Mouse (Mus musculus): ENCODE measurements around the gene Scnn1a. TPM values are rescaled to one million over a fixed set of nuclear protein-coding genes. Genes with fewer than 3 reads are reported as not detected.
A peak's percentile ranks its signal among the peaks of the same experiment; 100 is the strongest.

Gene Scnn1a
- total RNA-seq, 2 experiments from 2014 or later, result 0.10 to 0.14 TPM

- no peak overlapping the region for H3K27ac ChIP-seq
- no peak overlapping the region for H3K4me3 ChIP-seq
- intact Hi-C loops (cut with DNase I), result loop anchor here (2.0 kb wide), 1 partner anchor 31 kb away; no protein-coding TSS in a partner anchor
- TF ChIP-seq CTCF (IDR thresholded peaks at IDR 0.05), result peak; percentile 3; the same call in 1 of the 2 replicates
- DNase-seq, result peak; percentile 59
Observed at GRCm38 (mm10) chr6:125361467-125362291, 41.2 kb downstream of the Scnn1a start.

GRCm38 (mm10) chr6:125363021-125363420, 42.6 kb downstream of the Scnn1a start:
- Histone ChIP-seq H3K4me3 (no peak overlapping the region), H3K27ac (no peak overlapping the region)
- no peak for TF ChIP-seq CTCF (IDR thresholded peaks at IDR 0.05)
- intact Hi-C loops (cut with DNase I), result loop anchor here (2.0 kb wide), 1 partner anchor 32 kb away; no protein-coding TSS in a partner anchor
- DNase-seq, result no peak

- DNase-seq, result no peak
- no peak overlapping the region for H3K4me3 ChIP-seq
- TF ChIP-seq CTCF (IDR thresholded peaks at IDR 0.05), result peak; percentile 20; the same call in 1 of the 2 replicates
- H3K27ac ChIP-seq, result no peak overlapping the region
- intact Hi-C loops (cut with DNase I), result loop anchor here (2.0 kb wide), 2 partner anchors 33 to 89 kb away; no protein-coding TSS in a partner anchor
Observed at GRCm38 (mm10) chr6:125363451-125364242, 43.2 kb downstream of the Scnn1a start.

- Histone ChIP-seq H3K27ac (no peak overlapping the region), H3K4me3 (no peak overlapping the region)
- TF ChIP-seq CTCF (IDR thresholded peaks at IDR 0.05), result peak; percentile 57
- intact Hi-C loops (cut with DNase I), result loop anchor here (2.0 kb wide), 1 partner anchor 90 kb away; no protein-coding TSS in a partner anchor
- no peak for DNase-seq
Observed at GRCm38 (mm10) chr6:125364448-125364847, 44.0 kb downstream of the Scnn1a start.

- Histone ChIP-seq H3K27ac (no peak overlapping the region), H3K4me3 (no peak overlapping the region)
- intact Hi-C loops (cut with DNase I), result loop anchor here (2.0 kb wide), 1 partner anchor 91 kb away; no protein-coding TSS in a partner anchor
- no peak for TF ChIP-seq CTCF (IDR thresholded peaks at IDR 0.05)
- DNase-seq, result no peak
Observed at GRCm38 (mm10) chr6:125365522-125365921, 45.1 kb downstream of the Scnn1a start.

- H3K4me3 ChIP-seq, result no peak overlapping the region
- H3K27ac ChIP-seq, result no peak overlapping the region
- no peak for DNase-seq
- intact Hi-C loops (cut with DNase I), result no loop called here
- TF ChIP-seq CTCF (IDR thresholded peaks at IDR 0.05), result peak; percentile 55
Observed at GRCm38 (mm10) chr6:125366133-125366532, 45.7 kb downstream of the Scnn1a start.

GRCm38 (mm10) chr6:125367758-125368371, 47.4 kb downstream of the Scnn1a start:
- intact Hi-C loops (cut with DNase I), result no loop called here
- DNase-seq, result no peak

GRCm38 (mm10) chr6:125377042-125377441, 56.6 kb downstream of the Scnn1a start:
- no peak overlapping the region for H3K27ac ChIP-seq
- no peak for TF ChIP-seq CTCF (IDR thresholded peaks at IDR 0.05)
- no peak overlapping the region for H3K4me3 ChIP-seq
- no peak for DNase-seq
- intact Hi-C loops (cut with DNase I), result no loop called here

More at GRCm38 (mm10) chr6:125367758-125368371, 47.4 kb downstream of the Scnn1a start:
- no peak overlapping the region for H3K4me3 ChIP-seq
- no peak for TF ChIP-seq CTCF (IDR thresholded peaks at IDR 0.05)
- no peak overlapping the region for H3K27ac ChIP-seq

GRCm38 (mm10) chr6:125377582-125378451, 57.4 kb downstream of the Scnn1a start:
- Histone ChIP-seq H3K4me3 (no peak overlapping the region), H3K27ac (no peak overlapping the region)
- TF ChIP-seq CTCF (IDR thresholded peaks at IDR 0.05), result no peak
- intact Hi-C loops (cut with DNase I), result no loop called here
- DNase-seq, result peak; percentile 72

GRCm38 (mm10) chr6:125378621-125379020, 58.2 kb downstream of the Scnn1a start:
- intact Hi-C loops (cut with DNase I), result no loop called here
- TF ChIP-seq CTCF (IDR thresholded peaks at IDR 0.05), result no peak
- DNase-seq, result no peak
- no peak overlapping the region for H3K27ac ChIP-seq
- H3K4me3 ChIP-seq, result no peak overlapping the region

GRCm38 (mm10) chr6:125379781-125380180, 59.3 kb downstream of the Scnn1a start:
- DNase-seq, result no peak
- no peak for TF ChIP-seq CTCF (IDR thresholded peaks at IDR 0.05)
- Histone ChIP-seq H3K4me3 (peak overlapping the region; percentile 58; the same call in 1 of the 2 replicates), H3K27ac (no peak overlapping the region)
- intact Hi-C loops (cut with DNase I), result no loop called here

Measured in gastrocnemius, adult 2 months (tissue).